Mouse (Mus musculus): ENCODE data around the gene Pfkp. TPM values are rescaled to one million over a fixed set of nuclear protein-coding genes. Genes with fewer than 3 reads are reported as not detected.

The Pfkp gene
- polyA plus RNA-seq (2016; fragmentation: Nextera tagmentation; extraction: Ambion mirVana), result 8.7 and 10.2 TPM in 2 replicates

DNA sequence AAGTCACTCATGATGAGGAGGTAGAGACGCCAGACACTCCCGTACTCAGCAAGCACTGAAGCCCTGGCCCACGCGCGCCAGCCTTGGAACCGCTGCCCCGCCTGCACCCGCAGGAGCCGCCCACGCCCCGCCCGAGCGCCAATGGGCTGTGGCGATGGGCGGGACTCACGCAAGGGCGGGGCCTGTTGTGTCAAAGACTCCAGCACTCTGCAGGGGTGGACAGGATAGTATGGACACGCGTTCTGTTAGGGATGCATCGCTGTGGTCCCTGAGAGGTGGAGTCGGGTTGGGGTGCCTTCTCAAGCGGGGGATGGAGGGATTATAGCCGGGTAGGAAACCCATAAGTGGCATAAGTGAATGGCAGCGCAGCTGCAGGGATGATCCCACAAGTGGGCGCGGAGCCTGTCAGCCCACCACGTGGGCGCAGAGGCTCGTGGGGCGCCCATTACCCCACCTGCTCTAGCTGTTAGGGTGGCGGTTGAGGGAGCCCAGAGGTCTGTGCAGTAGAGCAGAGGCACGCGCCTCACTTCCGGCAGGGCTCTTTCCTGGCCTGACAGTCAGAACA, at the start of gene Pfkp:
Gene Pfkp (minus strand): TSS at position 109 of the 565 bp plus-strand sequence.
- H3K4me1 ChIP-seq (replicated peaks), result peaks cover 11% of the 10 kb centered on the region; the same call in 1 of the 2 replicates
- ATAC-seq (ENCODE audit: insufficient number of reproducible peaks, insufficient read depth, low FRiP score, low TSS enrichment, low read depth), result peak; percentile 96
- H3K9me3 ChIP-seq, result no peaks in the 10 kb centered on the region
- H3K27ac ChIP-seq, result no peak within 1 kb of the TSS
- 4% methylated on average over 34 of the region's 34 CpGs for WGBS
- H3K4me2 ChIP-seq, result peak within 1 kb of the TSS; percentile 99
- peaks cover 18% of the 10 kb centered on the region for H3K27me3 ChIP-seq
- peak within 1 kb of the TSS; percentile 53 for H3K4me3 ChIP-seq (replicated peaks)
- H3K36me3 ChIP-seq, result no peaks in the 10 kb centered on the region
- H3K9ac ChIP-seq (replicated peaks), result peak within 1 kb of the TSS; percentile 62

DNA sequence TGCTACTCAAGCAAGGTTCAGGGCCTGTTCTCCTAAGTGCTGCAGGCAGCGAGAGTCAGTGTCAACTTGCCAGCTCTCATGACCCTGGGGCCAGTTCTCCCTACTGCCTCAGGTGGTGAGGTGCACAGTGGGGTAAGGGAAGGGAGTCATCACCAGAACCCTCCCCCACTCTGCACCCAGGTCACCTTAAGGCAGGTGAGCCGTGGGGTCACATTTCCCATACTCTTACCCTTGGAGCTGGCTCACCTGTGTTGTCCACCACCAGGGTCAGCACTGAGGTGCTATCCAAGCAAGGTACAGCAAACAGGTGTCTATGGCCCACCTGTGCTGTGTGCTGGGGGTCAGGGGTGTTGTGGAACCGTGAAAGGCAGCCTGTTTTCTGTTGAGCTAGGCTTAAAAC, 42.0 kb upstream of the Pfkp start:
- H3K9ac ChIP-seq (replicated peaks), result no peak overlapping the region
- H3K36me3 ChIP-seq, result no peaks in the 10 kb centered on the region
- peaks cover 9% of the 10 kb centered on the region; the same call in 1 of the 2 replicates for H3K27me3 ChIP-seq
- no peak overlapping the region for H3K4me3 ChIP-seq (replicated peaks)
- peak; percentile 50; the same call in 1 of the 2 replicates for ATAC-seq (ENCODE audit: insufficient number of reproducible peaks, insufficient read depth, low FRiP score, low TSS enrichment, low read depth)
- no peaks in the 10 kb centered on the region for H3K9me3 ChIP-seq
- H3K27ac ChIP-seq, result no peak overlapping the region
- H3K4me2 ChIP-seq, result no peak overlapping the region
- no peaks in the 10 kb centered on the region for H3K4me1 ChIP-seq (replicated peaks)
- 74% methylated on average over 3 of the region's 3 CpGs for WGBS

DNA sequence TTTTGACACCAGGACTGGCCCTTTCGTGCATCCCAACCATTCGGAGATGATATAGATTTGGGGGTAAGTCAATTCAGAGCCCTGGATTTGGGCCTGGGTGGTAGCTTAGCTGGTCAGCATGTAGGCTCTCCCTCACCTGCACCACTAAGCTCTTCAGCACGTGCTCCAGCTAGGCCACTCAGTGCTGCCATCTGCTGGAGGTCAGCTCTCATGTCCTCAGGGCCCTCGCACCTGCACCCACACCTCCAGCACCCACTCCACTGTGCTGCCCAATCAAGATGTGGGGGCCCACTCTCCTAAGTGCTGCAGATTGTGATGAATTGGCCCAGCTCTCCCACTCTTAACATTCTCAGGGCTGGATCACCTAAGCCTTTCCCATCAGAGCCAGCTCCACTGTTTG, 41.4 kb upstream of the Pfkp start:
- peak; percentile 62 for ATAC-seq (ENCODE audit: insufficient number of reproducible peaks, insufficient read depth, low FRiP score, low TSS enrichment, low read depth)
- no peaks in the 10 kb centered on the region for H3K36me3 ChIP-seq
- H3K4me3 ChIP-seq (replicated peaks), result no peak overlapping the region
- no peaks in the 10 kb centered on the region for H3K9me3 ChIP-seq
- H3K4me2 ChIP-seq, result no peak overlapping the region
- H3K27ac ChIP-seq, result no peak overlapping the region
- H3K4me1 ChIP-seq (replicated peaks), result no peaks in the 10 kb centered on the region
- 64% methylated on average over 4 of the region's 4 CpGs for WGBS
- H3K27me3 ChIP-seq, result peaks cover 9% of the 10 kb centered on the region; the same call in 1 of the 2 replicates
- no peak overlapping the region for H3K9ac ChIP-seq (replicated peaks)

DNA sequence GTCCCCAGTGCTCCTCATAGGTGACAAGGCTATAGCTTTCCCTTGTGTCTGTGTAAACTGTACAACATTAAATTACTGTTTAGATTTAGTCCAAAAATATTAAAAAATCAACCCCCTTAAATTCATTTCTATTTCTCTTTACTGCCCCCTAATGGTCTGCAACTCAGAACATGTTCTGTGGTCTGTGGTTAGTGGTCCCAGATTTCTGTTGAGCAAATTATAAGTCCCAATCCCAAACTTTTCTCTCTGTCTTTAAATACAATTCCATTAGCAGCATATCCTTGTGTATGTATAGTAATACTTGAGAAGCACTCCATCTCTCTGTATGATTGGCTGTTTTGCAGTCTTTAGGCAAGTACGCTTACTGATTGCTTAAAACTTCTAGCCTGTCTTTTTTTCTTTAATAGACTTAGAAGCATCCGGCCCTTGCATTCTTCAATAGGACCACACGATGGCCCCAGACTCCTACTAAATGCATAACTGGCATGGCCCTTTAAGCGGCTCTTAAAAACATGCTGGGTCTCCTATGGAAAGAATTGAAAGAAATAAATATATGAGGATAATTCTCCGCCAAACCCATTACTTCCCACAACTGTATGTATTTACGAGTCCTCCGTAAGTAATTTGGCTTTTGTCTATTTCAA, 40.3 kb upstream of the Pfkp start:
- Histone ChIP-seq H3K27me3 (peaks cover 9% of the 10 kb centered on the region; the same call in 1 of the 2 replicates), H3K36me3 (no peaks in the 10 kb centered on the region), H3K4me2 (no peak overlapping the region), H3K4me1 (replicated peaks) (no peaks in the 10 kb centered on the region), H3K9me3 (no peaks in the 10 kb centered on the region), H3K9ac (replicated peaks) (no peak overlapping the region), H3K27ac (no peak overlapping the region), H3K4me3 (replicated peaks) (no peak overlapping the region)
- WGBS, result 52% methylated on average over 7 of the region's 7 CpGs
- no peak; the same call in 1 of the 2 replicates for ATAC-seq (ENCODE audit: insufficient number of reproducible peaks, insufficient read depth, low FRiP score, low TSS enrichment, low read depth)

DNA sequence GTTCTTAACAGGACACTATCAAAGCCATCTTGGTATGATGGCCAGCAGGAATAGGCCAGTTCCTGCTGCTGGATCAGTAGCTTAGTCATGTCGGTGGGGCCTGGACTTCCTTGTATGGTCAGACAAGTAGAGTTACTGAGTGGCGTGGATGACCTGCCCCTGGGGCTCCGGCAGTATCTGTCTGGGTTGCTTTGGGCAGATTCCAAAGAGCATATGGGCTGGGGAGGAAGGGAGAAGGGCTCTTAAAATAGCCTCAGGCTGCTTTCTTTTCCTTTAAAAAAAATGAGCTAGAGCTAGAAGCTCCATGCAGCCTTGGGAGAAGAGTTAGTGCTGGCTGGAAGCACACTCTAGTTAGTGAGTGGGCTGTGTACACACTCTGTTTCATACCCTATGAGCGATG, 18.3 kb upstream of the Pfkp start:
- Histone ChIP-seq H3K9me3 (no peaks in the 10 kb centered on the region), H3K36me3 (no peaks in the 10 kb centered on the region), H3K4me1 (replicated peaks) (no peaks in the 10 kb centered on the region), H3K4me2 (no peak overlapping the region), H3K27me3 (no peaks in the 10 kb centered on the region), H3K9ac (replicated peaks) (no peak overlapping the region), H3K4me3 (replicated peaks) (no peak overlapping the region), H3K27ac (no peak overlapping the region)
- WGBS, result 77% methylated on average over 4 of the region's 4 CpGs
- ATAC-seq (ENCODE audit: insufficient number of reproducible peaks, insufficient read depth, low FRiP score, low TSS enrichment, low read depth), result no peak

DNA sequence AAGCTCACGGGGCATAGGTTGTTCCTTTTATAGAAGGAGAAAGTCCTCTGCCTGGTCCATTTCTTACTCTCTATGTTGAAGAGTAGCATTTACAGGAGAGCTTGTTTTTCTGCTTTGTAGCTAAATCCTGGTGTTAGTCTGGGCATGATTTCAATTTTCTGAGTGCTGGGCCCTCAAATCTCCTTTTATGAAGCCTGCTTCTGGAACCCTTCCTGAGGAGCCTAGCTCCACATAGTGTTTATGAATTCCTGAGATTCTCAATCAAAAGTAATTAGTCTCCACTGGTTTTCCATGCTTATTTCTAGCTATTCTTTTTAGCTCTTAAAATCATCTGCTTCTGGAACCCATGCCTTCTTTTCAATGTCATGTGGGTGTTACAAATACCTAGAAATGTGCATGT, 16.9 kb upstream of the Pfkp start:
- H3K9ac ChIP-seq (replicated peaks), result no peak overlapping the region
- no peak overlapping the region for H3K4me2 ChIP-seq
- H3K27ac ChIP-seq, result no peak overlapping the region
- no peaks in the 10 kb centered on the region for H3K36me3 ChIP-seq
- 69% methylated on average over 1 of the region's 1 CpGs for WGBS
- H3K4me3 ChIP-seq (replicated peaks), result no peak overlapping the region
- no peaks in the 10 kb centered on the region for H3K9me3 ChIP-seq
- no peak for ATAC-seq (ENCODE audit: insufficient number of reproducible peaks, insufficient read depth, low FRiP score, low TSS enrichment, low read depth)
- no peaks in the 10 kb centered on the region for H3K27me3 ChIP-seq
- no peaks in the 10 kb centered on the region for H3K4me1 ChIP-seq (replicated peaks)

DNA sequence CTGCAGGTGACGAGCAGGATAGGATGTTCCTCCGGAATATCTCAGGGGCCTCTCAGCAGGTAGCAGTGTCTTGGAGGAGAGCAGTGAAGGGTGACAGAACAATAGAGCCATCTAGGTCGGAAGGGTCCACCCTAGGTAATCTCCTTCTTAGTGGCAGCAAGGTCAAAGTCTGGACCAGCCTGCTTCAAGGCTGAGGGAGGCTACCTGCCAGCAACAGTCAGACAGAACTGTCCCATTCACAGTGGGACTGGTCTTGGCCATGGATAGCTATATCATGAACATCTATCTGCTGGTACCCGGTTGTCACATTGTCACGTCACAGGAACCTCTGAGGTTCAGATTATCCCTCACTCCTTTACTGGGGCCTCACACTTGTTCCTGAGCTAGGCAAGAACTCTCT, 15.6 kb upstream of the Pfkp start:
- Histone ChIP-seq H3K36me3 (no peaks in the 10 kb centered on the region), H3K4me1 (replicated peaks) (no peaks in the 10 kb centered on the region), H3K27ac (no peak overlapping the region), H3K4me3 (replicated peaks) (no peak overlapping the region), H3K27me3 (no peaks in the 10 kb centered on the region), H3K4me2 (no peak overlapping the region), H3K9ac (replicated peaks) (no peak overlapping the region), H3K9me3 (no peaks in the 10 kb centered on the region)
- 70% methylated on average over 5 of the region's 5 CpGs for WGBS
- no peak for ATAC-seq (ENCODE audit: insufficient number of reproducible peaks, insufficient read depth, low FRiP score, low TSS enrichment, low read depth)

DNA sequence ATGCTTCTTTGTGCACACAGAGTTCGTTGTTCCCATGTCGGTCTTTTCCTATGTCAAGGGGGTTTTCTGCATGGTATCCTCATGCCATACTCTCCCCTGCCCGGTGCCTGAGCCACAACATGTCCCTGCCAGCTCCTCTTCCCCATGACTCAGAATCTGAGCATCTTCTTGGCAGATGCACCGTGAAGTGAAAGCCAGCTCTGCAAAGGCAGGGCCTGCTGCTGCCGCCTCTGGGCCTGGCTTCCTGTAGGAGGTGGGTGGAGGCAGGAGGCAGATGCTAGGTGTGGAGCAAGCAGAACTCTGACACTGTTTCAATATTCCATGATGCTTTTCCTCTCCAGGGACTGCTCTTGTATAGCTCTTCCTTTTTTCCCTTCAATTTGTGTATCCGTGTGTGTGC, 10.7 kb upstream of the Pfkp start:
- Histone ChIP-seq H3K27me3 (no peaks in the 10 kb centered on the region; the same call in 1 of the 2 replicates), H3K4me1 (replicated peaks) (no peaks in the 10 kb centered on the region), H3K9me3 (no peaks in the 10 kb centered on the region), H3K4me2 (no peak overlapping the region), H3K4me3 (replicated peaks) (no peak overlapping the region), H3K9ac (replicated peaks) (no peak overlapping the region), H3K27ac (no peak overlapping the region), H3K36me3 (no peaks in the 10 kb centered on the region)
- 79% methylated on average over 6 of the region's 6 CpGs for WGBS
- no peak for ATAC-seq (ENCODE audit: insufficient number of reproducible peaks, insufficient read depth, low FRiP score, low TSS enrichment, low read depth)

DNA sequence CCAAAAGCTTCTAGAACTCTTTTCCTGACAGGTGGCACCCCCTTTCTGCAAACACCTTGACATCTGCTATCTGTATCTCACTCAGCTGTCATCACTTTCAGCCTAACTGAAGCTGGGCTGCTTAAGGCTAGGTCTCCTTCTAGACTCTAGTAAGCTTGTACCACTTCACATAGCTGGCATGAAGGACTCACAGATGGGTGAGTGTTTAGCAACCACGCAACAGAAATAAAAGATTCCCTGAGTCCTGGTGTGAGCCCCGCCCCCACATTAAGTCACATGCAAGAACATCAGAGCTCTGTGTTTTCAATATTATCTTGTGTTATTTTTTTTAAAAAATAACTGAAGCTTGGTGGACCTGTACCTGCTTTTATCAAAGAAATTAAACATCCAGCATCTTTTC, 8.7 kb upstream of the Pfkp start:
- H3K27me3 ChIP-seq, result no peaks in the 10 kb centered on the region; the same call in 1 of the 2 replicates

DNA sequence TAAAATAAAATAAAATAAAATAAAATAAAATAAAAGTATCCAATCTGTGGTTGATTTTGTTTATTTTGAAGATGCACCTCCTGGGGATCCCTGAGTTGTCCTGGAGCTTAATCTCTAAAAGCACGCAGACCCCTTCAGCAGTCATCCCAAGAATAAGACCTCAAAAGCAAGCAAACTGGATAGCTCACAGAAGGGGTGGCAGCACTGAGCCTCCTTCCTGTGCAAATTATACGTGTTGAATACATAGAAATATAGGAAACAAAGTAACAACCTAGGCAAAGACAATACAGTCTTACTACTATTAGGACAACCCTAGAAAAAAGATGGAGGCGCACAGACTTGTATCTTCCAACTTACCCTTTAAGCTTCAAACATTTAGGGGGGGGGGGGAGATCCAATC, 965 bp upstream of the Pfkp start:
- Histone ChIP-seq H3K9me3 (no peaks in the 10 kb centered on the region), H3K9ac (replicated peaks) (no peak overlapping the region), H3K27ac (no peak overlapping the region), H3K36me3 (no peaks in the 10 kb centered on the region), H3K4me2 (no peak overlapping the region), H3K27me3 (peaks cover 18% of the 10 kb centered on the region), H3K4me3 (replicated peaks) (no peak overlapping the region), H3K4me1 (replicated peaks) (peaks cover 11% of the 10 kb centered on the region; the same call in 1 of the 2 replicates)
- no peak for ATAC-seq (ENCODE audit: insufficient number of reproducible peaks, insufficient read depth, low FRiP score, low TSS enrichment, low read depth)
- WGBS, result 78% methylated on average over 3 of the region's 3 CpGs

More for the DNA sequence above, 8.7 kb upstream of the Pfkp start:
- WGBS, result 86% methylated on average over 2 of the region's 2 CpGs
- Histone ChIP-seq H3K27ac (no peak overlapping the region), H3K9ac (replicated peaks) (no peak overlapping the region), H3K4me2 (no peak overlapping the region), H3K4me3 (replicated peaks) (no peak overlapping the region), H3K36me3 (no peaks in the 10 kb centered on the region), H3K4me1 (replicated peaks) (no peaks in the 10 kb centered on the region), H3K9me3 (no peaks in the 10 kb centered on the region)
- no peak for ATAC-seq (ENCODE audit: insufficient number of reproducible peaks, insufficient read depth, low FRiP score, low TSS enrichment, low read depth)

DNA sequence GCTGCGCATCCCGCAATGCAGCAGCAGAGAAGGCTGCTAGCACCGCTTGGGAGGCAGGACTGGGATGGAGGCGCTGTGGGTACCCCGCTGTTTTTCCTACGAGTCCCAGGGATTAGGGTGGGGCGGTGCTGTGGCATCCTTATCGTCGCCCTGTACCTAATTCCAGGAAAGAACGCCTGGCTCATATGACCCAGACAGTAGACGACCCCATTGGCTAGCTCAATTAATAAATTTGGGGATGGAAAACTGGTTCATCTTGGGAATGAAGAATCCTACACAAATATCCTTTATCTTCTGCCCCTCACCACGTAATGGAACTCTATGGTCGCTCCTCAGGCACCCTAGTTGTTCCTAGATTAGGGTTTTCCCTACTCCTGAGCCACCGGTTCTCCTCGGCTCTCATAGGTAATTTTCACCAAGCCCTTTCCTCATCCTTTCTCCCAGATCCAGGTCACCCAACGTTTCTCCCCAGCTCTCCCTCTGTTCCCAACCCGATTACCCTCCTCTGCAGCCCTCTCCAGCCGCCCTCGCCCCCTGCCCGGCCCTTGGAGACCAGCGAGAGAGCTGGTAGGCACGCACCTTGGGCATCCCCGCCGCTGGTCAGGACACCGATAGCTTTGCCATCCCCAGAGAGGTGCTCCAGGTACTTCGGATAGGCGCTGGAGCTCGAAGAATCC, 447 bp downstream of the Pfkp start:
- Histone ChIP-seq H3K27me3 (peaks cover 18% of the 10 kb centered on the region), H3K36me3 (no peaks in the 10 kb centered on the region), H3K4me1 (replicated peaks) (peaks cover 11% of the 10 kb centered on the region; the same call in 1 of the 2 replicates), H3K4me3 (replicated peaks) (peak overlapping the region; percentile 53), H3K27ac (no peak overlapping the region), H3K4me2 (peak overlapping the region; percentile 99), H3K9me3 (no peaks in the 10 kb centered on the region), H3K9ac (replicated peaks) (peak overlapping the region; percentile 62)
- ATAC-seq (ENCODE audit: insufficient number of reproducible peaks, insufficient read depth, low FRiP score, low TSS enrichment, low read depth), result peak; percentile 47
- under 1% methylated on average over 28 of the region's 28 CpGs for WGBS

Data from limb, embryonic 12.5 days (tissue).